Mouse (Mus musculus) left cerebral cortex, adult 9 months (tissue): ENCODE results near the gene Tsfm.

Experiments
- DNase-seq, 2 experiments: peaks; one replicate each; pipeline ENCODE4 v3.0.0; 2022; ENCODE audit warnings: low spot score in 2 of 2

The Tsfm gene

GRCm38 (mm10) chr10:127041774-127042338, 11.2 kb upstream of the Tsfm start:
- DNase-seq = peak; percentile 62 to 89

- no peak for DNase-seq
Observed at GRCm38 (mm10) chr10:127041274-127041766, 10.7 kb upstream of the Tsfm start, which contains the start of the genes Mettl1 and Eef1akmt3. Mettl1 (plus strand) TSS chr10:127041414. Eef1akmt3 (minus strand) TSS chr10:127041513.

- DNase-seq = peak in 1 of 2 experiments; percentile 50
Observed at GRCm38 (mm10) chr10:127040569-127041214, 10.1 kb upstream of the Tsfm start.

GRCm38 (mm10) chr10:127037641-127038040, 7.0 kb upstream of the Tsfm start:
- DNase-seq = no peak

- DNase-seq = no peak
Observed at GRCm38 (mm10) chr10:127036273-127036672, 5.6 kb upstream of the Tsfm start.

GRCm38 (mm10) chr10:127033301-127033741, 2.7 kb upstream of the Tsfm start:
- DNase-seq = no peak

GRCm38 (mm10) chr10:127018422-127018821, 12.2 kb downstream of the Tsfm start:
- DNase-seq = no peak

- DNase-seq = no peak
Observed at GRCm38 (mm10) chr10:127017071-127017470, 13.6 kb downstream of the Tsfm start.

GRCm38 (mm10) chr10:127016488-127016887, 14.2 kb downstream of the Tsfm start:
- DNase-seq = no peak

GRCm38 (mm10) chr10:127003806-127004205, 26.8 kb downstream of the Tsfm start:
- DNase-seq = no peak

GRCm38 (mm10) chr10:127003334-127003733, 27.3 kb downstream of the Tsfm start:
- no peak for DNase-seq

GRCm38 (mm10) chr10:127002765-127003164, 27.9 kb downstream of the Tsfm start:
- DNase-seq = no peak

- DNase-seq = no peak
Observed at GRCm38 (mm10) chr10:127002056-127002455, 28.6 kb downstream of the Tsfm start.

- no peak for DNase-seq
Observed at GRCm38 (mm10) chr10:127001297-127001696, 29.3 kb downstream of the Tsfm start.

- DNase-seq = no peak
Observed at GRCm38 (mm10) chr10:127000529-127000928, 30.1 kb downstream of the Tsfm start, which contains the start of gene Avil. Avil (plus strand) TSS chr10:127000709.

- no peak for DNase-seq
Observed at GRCm38 (mm10) chr10:126997340-126998113, 33.1 kb downstream of the Tsfm start.

- no peak for DNase-seq
Observed at GRCm38 (mm10) chr10:126993621-126994020, 37.0 kb downstream of the Tsfm start.

GRCm38 (mm10) chr10:126991676-126992075, 39.0 kb downstream of the Tsfm start:
- no peak for DNase-seq

GRCm38 (mm10) chr10:126990313-126991056, 40.2 kb downstream of the Tsfm start:
- peak in 1 of 2 experiments; percentile 87 for DNase-seq

- no peak for DNase-seq
Observed at GRCm38 (mm10) chr10:126988513-126989165, 42.0 kb downstream of the Tsfm start.
